Mouse (Mus musculus): ENCODE results near the gene Grwd1. TPM values are rescaled to one million over a fixed set of nuclear protein-coding genes. Genes with fewer than 3 reads are reported as not detected.

Gene Grwd1
- total RNA-seq, 2 experiments from 2014 or later, result 17.9 to 22.1 TPM

GRCm38 (mm10) chr7:45809276-45810075, 21.3 kb downstream of the Grwd1 start:
- H3K27ac ChIP-seq, result no peak overlapping the region; the same call in 1 of the 2 replicates
- DNase-seq (ENCODE audit: extremely low spot score in 1 of 2, low spot score in 2 of 2), result peak in 1 of 2 experiments; percentile 16
- intact Hi-C loops (cut with DNase I), result no loop called here
- no peak overlapping the region for H3K4me3 ChIP-seq
- no peak for TF ChIP-seq CTCF (IDR thresholded peaks at IDR 0.05)

GRCm38 (mm10) chr7:45808471-45808870, 22.3 kb downstream of the Grwd1 start:
- no peak for DNase-seq (ENCODE audit: extremely low spot score in 1 of 2, low spot score in 2 of 2)
- TF ChIP-seq CTCF (IDR thresholded peaks at IDR 0.05), result no peak
- Histone ChIP-seq H3K4me3 (no peak overlapping the region), H3K27ac (no peak overlapping the region)
- intact Hi-C loops (cut with DNase I), result no loop called here

GRCm38 (mm10) chr7:45805941-45806340, 24.8 kb downstream of the Grwd1 start:
- H3K27ac ChIP-seq, result no peak overlapping the region
- no peak overlapping the region for H3K4me3 ChIP-seq
- intact Hi-C loops (cut with DNase I), result no loop called here
- DNase-seq (ENCODE audit: extremely low spot score in 1 of 2, low spot score in 2 of 2), result no peak
- TF ChIP-seq CTCF (IDR thresholded peaks at IDR 0.05), result no peak

- no peak for TF ChIP-seq CTCF (IDR thresholded peaks at IDR 0.05)
- intact Hi-C loops (cut with DNase I), result no loop called here
These were observed 28.2 kb downstream of the Grwd1 start for GRCm38 (mm10) chr7:45802551-45802950.

GRCm38 (mm10) chr7:45801348-45801747, 29.4 kb downstream of the Grwd1 start:
- intact Hi-C loops (cut with DNase I), result loop anchor here (1.0 kb wide), 1 partner anchor 62 kb away; no protein-coding TSS in a partner anchor
- DNase-seq (ENCODE audit: extremely low spot score in 1 of 2, low spot score in 2 of 2), result peak; percentile 91 to 95
- Histone ChIP-seq H3K27ac (peak overlapping the region; percentile 50; the same call in 1 of the 2 replicates), H3K4me3 (no peak overlapping the region)
- TF ChIP-seq CTCF (IDR thresholded peaks at IDR 0.05), result peak; percentile 100

More at GRCm38 (mm10) chr7:45802551-45802950, 28.2 kb downstream of the Grwd1 start:
- DNase-seq (ENCODE audit: extremely low spot score in 1 of 2, low spot score in 2 of 2), result no peak
- Histone ChIP-seq H3K27ac (no peak overlapping the region), H3K4me3 (no peak overlapping the region)

GRCm38 (mm10) chr7:45800546-45801204, 30.1 kb downstream of the Grwd1 start:
- H3K4me3 ChIP-seq, result no peak overlapping the region
- no peak for DNase-seq (ENCODE audit: extremely low spot score in 1 of 2, low spot score in 2 of 2)
- H3K27ac ChIP-seq, result peak overlapping the region; percentile 50; the same call in 1 of the 2 replicates
- TF ChIP-seq CTCF (IDR thresholded peaks at IDR 0.05), result no peak
- intact Hi-C loops (cut with DNase I), result loop anchor here (1.0 kb wide), 1 partner anchor 61 kb away; no protein-coding TSS in a partner anchor

GRCm38 (mm10) chr7:45800001-45800400, 30.7 kb downstream of the Grwd1 start:
- intact Hi-C loops (cut with DNase I), result no loop called here
- H3K4me3 ChIP-seq, result no peak overlapping the region
- no peak for TF ChIP-seq CTCF (IDR thresholded peaks at IDR 0.05)
- no peak overlapping the region for H3K27ac ChIP-seq
- no peak for DNase-seq (ENCODE audit: extremely low spot score in 1 of 2, low spot score in 2 of 2)

GRCm38 (mm10) chr7:45798931-45799330, 31.8 kb downstream of the Grwd1 start:
- intact Hi-C loops (cut with DNase I), result no loop called here
- no peak for TF ChIP-seq CTCF (IDR thresholded peaks at IDR 0.05)
- H3K4me3 ChIP-seq, result no peak overlapping the region
- DNase-seq (ENCODE audit: extremely low spot score in 1 of 2, low spot score in 2 of 2), result no peak
- no peak overlapping the region for H3K27ac ChIP-seq

GRCm38 (mm10) chr7:45798511-45798836, 32.3 kb downstream of the Grwd1 start:
- H3K27ac ChIP-seq, result no peak overlapping the region
- TF ChIP-seq CTCF (IDR thresholded peaks at IDR 0.05), result no peak
- peak overlapping the region; percentile 34 for H3K4me3 ChIP-seq
- no peak for DNase-seq (ENCODE audit: extremely low spot score in 1 of 2, low spot score in 2 of 2)
- intact Hi-C loops (cut with DNase I), result no loop called here

- TF ChIP-seq CTCF (IDR thresholded peaks at IDR 0.05), result no peak
- intact Hi-C loops (cut with DNase I), result no loop called here
- Histone ChIP-seq H3K27ac (no peak overlapping the region; the same call in 1 of the 2 replicates), H3K4me3 (peak overlapping the region; percentile 34)
- no peak for DNase-seq (ENCODE audit: extremely low spot score in 1 of 2, low spot score in 2 of 2)
These were observed 32.9 kb downstream of the Grwd1 start for GRCm38 (mm10) chr7:45797661-45798510.

GRCm38 (mm10) chr7:45796950-45797349, 33.8 kb downstream of the Grwd1 start:
- DNase-seq (ENCODE audit: extremely low spot score in 1 of 2, low spot score in 2 of 2), result no peak
- Histone ChIP-seq H3K4me3 (no peak overlapping the region), H3K27ac (no peak overlapping the region)
- intact Hi-C loops (cut with DNase I), result no loop called here
- no peak for TF ChIP-seq CTCF (IDR thresholded peaks at IDR 0.05)

All from left cerebral cortex, adult 2 months (tissue).